Mouse (Mus musculus): ENCODE results near the gene Rftn1. TPM values are rescaled to one million over a fixed set of nuclear protein-coding genes. Genes with fewer than 3 reads are reported as not detected.

Gene Rftn1
- total and polyA plus RNA-seq, 2 experiments = 2.6 to 3.1 TPM

DNA sequence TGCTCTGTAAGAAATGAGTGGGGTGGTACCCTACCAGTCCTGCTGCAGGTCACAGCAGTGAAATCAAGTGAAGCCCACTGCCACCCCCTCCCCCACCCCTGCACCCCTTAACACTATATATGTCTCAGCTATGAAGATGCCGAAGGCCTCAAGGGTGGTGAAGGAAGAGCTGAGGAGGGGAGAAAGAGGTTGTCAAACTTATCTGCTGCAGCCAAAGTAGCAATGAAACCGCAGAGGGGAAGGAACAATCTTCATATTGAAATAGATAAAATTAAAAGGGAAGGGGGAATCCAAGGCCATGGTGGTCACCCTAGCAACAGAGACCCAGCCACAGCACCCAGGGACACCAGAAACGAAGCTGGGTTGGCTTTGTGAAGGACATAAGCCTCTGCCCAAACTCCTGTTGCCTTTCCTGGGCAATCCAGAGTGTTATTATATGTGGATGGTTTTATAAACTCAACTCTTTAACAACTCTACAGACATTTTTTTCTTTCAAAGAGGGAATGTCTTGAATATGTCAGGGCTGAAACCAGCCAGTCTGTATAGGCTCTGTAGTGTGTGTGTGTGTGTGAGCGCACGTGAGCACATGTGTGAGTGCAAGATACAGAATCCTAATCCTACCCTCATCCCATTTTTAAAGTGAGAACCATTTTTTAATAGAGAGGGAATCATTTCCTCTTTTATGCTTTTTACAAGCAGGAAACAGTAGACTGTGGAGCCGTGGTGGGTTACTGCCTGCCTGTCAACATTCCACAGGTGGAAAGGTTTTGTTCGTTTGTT, 119.5 kb downstream of the Rftn1 start:
- 80% methylated on average over 7 of the region's 7 CpGs for WGBS
- Histone ChIP-seq H3K4me3 (ENCODE audit: insufficient read depth, low read depth, low read length) (no peak overlapping the region), H3K79me2 (ENCODE audit: control insufficient read depth, insufficient read depth, low read length) (no peaks in the 10 kb centered on the region), H3K36me3 (ENCODE audit: control insufficient read depth, insufficient read depth, low read length) (no peaks in the 10 kb centered on the region), H3K27ac (replicated peaks; ENCODE audit: insufficient read depth, low read depth, low read length) (no peak overlapping the region), H3K4me1 (ENCODE audit: control insufficient read depth, insufficient read depth, low read length) (no peaks in the 10 kb centered on the region), H3K9ac (ENCODE audit: low read depth, low read length) (no peak overlapping the region), H3K27me3 (ENCODE audit: control insufficient read depth, insufficient read depth, low read length) (no peaks in the 10 kb centered on the region)
- TF ChIP-seq CTCF (IDR thresholded peaks at IDR 0.05; ENCODE audit: low read depth, low read length) (no peak), POLR2A (IDR thresholded peaks at IDR 0.05; ENCODE audit: extremely low read depth, insufficient read depth, low read length) (no peak)
- DNase-seq (ENCODE audit: extremely low read depth, low read depth, low spot score) = no peak

DNA sequence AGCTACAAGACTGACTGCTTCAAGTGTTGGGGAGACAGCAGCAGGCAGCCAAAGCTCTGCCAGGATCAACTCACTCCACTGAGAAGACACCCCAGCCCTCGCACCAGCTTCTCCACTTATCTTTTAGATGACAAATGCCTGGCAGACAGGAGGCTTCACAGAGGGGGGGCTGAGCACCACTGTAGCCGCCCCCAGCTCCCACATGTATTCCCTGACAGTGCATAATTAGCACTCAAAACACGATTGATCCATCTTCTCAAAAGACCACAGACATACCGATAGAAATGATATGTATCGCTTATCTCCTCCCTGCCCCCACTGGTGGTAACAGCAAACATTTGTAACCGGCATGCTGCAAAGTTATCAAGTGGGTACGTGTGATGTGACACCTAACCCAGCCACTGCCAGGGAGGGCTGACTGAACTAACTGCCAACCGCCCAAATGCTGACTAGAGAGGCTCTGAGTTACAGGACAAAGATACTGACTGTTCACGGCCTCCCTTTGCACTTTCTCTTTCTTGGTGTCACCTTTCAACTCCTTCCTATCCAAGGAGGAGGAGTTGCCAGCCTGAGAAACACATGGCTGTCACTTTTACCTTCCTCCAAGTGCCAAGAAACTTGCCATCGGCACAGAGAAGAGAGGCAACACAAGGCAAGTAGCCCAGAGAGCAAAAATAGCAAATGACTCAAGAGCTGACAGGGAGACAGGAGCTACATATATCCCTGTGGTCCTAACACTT, 120.4 kb downstream of the Rftn1 start:
- no peak overlapping the region for H3K27ac ChIP-seq (replicated peaks; ENCODE audit: insufficient read depth, low read depth, low read length)

DNA sequence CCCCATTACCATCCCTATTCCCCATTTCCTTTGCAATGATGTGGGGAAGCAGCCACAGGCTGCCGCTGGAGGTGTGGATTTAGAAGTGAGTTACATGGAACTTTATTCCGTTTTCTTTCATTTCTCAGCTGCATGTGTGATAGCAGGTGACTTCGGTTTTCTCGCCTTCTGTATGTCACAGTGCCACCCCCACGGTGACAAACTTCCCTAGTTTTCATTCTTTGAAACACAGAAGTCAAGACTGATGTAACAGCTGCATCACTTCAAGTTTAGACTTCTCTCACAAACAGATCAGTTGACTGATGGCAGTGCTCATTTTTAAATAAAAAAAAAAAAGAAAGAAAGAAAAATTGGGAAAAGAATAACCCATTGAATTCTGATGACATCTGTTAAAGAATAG, 121.3 kb downstream of the Rftn1 start:
- Histone ChIP-seq H3K27me3 (ENCODE audit: control insufficient read depth, insufficient read depth, low read length) (no peaks in the 10 kb centered on the region), H3K4me3 (ENCODE audit: insufficient read depth, low read depth, low read length) (no peak overlapping the region), H3K36me3 (ENCODE audit: control insufficient read depth, insufficient read depth, low read length) (no peaks in the 10 kb centered on the region), H3K27ac (replicated peaks; ENCODE audit: insufficient read depth, low read depth, low read length) (no peak overlapping the region), H3K79me2 (ENCODE audit: control insufficient read depth, insufficient read depth, low read length) (no peaks in the 10 kb centered on the region), H3K4me1 (ENCODE audit: control insufficient read depth, insufficient read depth, low read length) (no peaks in the 10 kb centered on the region), H3K9ac (ENCODE audit: low read depth, low read length) (no peak overlapping the region)
- no peak for TF ChIP-seq POLR2A (IDR thresholded peaks at IDR 0.05; ENCODE audit: extremely low read depth, insufficient read depth, low read length)
- no peak for DNase-seq (ENCODE audit: extremely low read depth, low read depth, low spot score)
- 83% methylated on average over 5 of the region's 5 CpGs for WGBS

More for the DNA sequence above, 120.4 kb downstream of the Rftn1 start:
- Histone ChIP-seq H3K79me2 (ENCODE audit: control insufficient read depth, insufficient read depth, low read length) (no peaks in the 10 kb centered on the region), H3K27me3 (ENCODE audit: control insufficient read depth, insufficient read depth, low read length) (no peaks in the 10 kb centered on the region), H3K36me3 (ENCODE audit: control insufficient read depth, insufficient read depth, low read length) (no peaks in the 10 kb centered on the region), H3K9ac (ENCODE audit: low read depth, low read length) (no peak overlapping the region), H3K4me1 (ENCODE audit: control insufficient read depth, insufficient read depth, low read length) (no peaks in the 10 kb centered on the region), H3K4me3 (ENCODE audit: insufficient read depth, low read depth, low read length) (no peak overlapping the region)
- TF ChIP-seq POLR2A (IDR thresholded peaks at IDR 0.05; ENCODE audit: extremely low read depth, insufficient read depth, low read length) = no peak
- TF ChIP-seq CTCF (IDR thresholded peaks at IDR 0.05; ENCODE audit: low read depth, low read length) = no peak
- no peak for DNase-seq (ENCODE audit: extremely low read depth, low read depth, low spot score)
- WGBS = 31% methylated on average over 10 of the region's 10 CpGs

DNA sequence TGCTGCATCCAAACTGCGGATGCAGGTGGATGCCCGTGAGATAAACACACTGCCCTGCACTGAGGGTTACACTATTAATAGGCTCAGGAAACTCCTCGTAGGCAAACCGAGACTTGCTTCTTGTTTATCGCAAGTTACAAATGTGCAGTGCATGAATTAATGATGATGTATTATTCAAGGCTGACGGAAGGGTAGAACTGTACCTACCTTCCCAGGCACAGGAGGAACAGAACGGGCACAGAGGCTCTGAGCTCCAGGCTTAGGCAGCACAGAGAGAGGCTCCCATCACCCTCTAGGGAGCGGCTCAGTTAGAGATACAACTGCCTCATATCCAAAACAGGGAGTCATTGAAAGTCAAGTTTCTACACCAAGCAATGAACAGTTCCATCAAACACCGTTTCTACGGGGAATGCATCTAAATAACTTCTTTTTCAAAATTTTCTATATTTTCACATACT, 121.8 kb downstream of the Rftn1 start:
- no peak overlapping the region for H3K27ac ChIP-seq (replicated peaks; ENCODE audit: insufficient read depth, low read depth, low read length)
- H3K27me3 ChIP-seq (ENCODE audit: control insufficient read depth, insufficient read depth, low read length) = no peaks in the 10 kb centered on the region
- no peak for DNase-seq (ENCODE audit: extremely low read depth, low read depth, low spot score)
- no peaks in the 10 kb centered on the region for H3K79me2 ChIP-seq (ENCODE audit: control insufficient read depth, insufficient read depth, low read length)
- TF ChIP-seq POLR2A (IDR thresholded peaks at IDR 0.05; ENCODE audit: extremely low read depth, insufficient read depth, low read length) (no peak), CTCF (IDR thresholded peaks at IDR 0.05; ENCODE audit: low read depth, low read length) (no peak)
- 93% methylated on average over 10 of the region's 10 CpGs for WGBS
- H3K9ac ChIP-seq (ENCODE audit: low read depth, low read length) = no peak overlapping the region
- no peaks in the 10 kb centered on the region for H3K4me1 ChIP-seq (ENCODE audit: control insufficient read depth, insufficient read depth, low read length)
- H3K36me3 ChIP-seq (ENCODE audit: control insufficient read depth, insufficient read depth, low read length) = no peaks in the 10 kb centered on the region
- H3K4me3 ChIP-seq (ENCODE audit: insufficient read depth, low read depth, low read length) = no peak overlapping the region

DNA sequence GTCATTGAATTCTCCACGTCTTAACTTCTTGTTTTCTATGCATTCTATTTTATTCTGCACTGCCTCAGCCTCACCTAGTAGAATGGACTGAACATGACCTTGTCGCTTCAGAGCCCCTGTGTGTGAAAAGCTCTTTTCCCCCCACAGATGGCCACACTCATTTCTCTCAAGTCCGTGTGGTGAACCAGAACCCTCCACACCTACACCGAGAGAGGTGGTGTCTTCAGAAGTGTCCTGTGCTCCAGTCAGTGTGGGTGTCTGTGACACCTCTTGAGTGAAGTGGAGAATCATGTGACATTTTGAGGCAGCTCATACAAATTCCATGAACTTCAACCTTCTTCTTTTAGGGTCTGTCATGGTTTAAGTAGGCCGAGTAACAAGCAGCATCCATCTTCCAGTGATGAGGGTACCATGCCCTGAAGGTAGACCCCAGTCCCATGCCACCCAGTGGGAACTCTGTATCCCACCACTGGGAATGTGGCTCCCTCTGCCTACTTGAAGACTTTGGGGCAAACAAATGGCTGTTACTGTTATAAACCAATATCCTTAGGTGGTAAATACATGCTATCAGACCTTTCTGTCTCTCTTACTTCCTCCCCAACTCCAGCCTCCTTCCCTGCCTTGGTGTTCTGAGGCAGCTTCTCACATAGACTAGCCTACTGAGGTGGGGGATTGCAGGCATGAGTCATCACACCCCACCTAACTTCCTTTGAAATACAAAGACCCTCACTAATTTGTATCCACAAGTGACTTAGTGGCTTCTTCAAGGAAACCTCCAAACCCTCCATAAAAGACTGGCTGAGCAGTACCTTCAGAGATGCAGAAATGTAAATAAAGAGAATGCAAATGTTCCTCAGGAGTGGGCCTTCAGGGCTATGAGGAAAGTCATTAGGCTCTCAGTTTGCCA, 122.4 kb downstream of the Rftn1 start:
- H3K27ac ChIP-seq (replicated peaks; ENCODE audit: insufficient read depth, low read depth, low read length) = no peak overlapping the region
- 84% methylated on average over 5 of the region's 5 CpGs for WGBS

More for the DNA sequence above, 122.4 kb downstream of the Rftn1 start:
- DNase-seq (ENCODE audit: extremely low read depth, low read depth, low spot score) = no peak
- Histone ChIP-seq H3K9ac (ENCODE audit: low read depth, low read length) (no peak overlapping the region), H3K36me3 (ENCODE audit: control insufficient read depth, insufficient read depth, low read length) (no peaks in the 10 kb centered on the region), H3K4me1 (ENCODE audit: control insufficient read depth, insufficient read depth, low read length) (no peaks in the 10 kb centered on the region), H3K79me2 (ENCODE audit: control insufficient read depth, insufficient read depth, low read length) (no peaks in the 10 kb centered on the region), H3K27me3 (ENCODE audit: control insufficient read depth, insufficient read depth, low read length) (no peaks in the 10 kb centered on the region), H3K4me3 (ENCODE audit: insufficient read depth, low read depth, low read length) (no peak overlapping the region)
- TF ChIP-seq CTCF (IDR thresholded peaks at IDR 0.05; ENCODE audit: low read depth, low read length) = no peak
- TF ChIP-seq POLR2A (IDR thresholded peaks at IDR 0.05; ENCODE audit: extremely low read depth, insufficient read depth, low read length) = no peak
